Mouse (Mus musculus) cerebellum, adult 2 months (tissue): Measurements from ENCODE around the gene Wwc2.

ENCODE experiments used
- CTCF ChIP-seq: fragments of 200-500 bp; IDR thresholded peaks from 2 replicates; pipeline ENCODE4 v1.5.1; 2011; ENCODE audit warnings: low read depth, mild to moderate bottlenecking, control low read depth, low read length, moderate library complexity, borderline replicate concordance; ENCODE audit not compliant: insufficient read depth
- POLR2A ChIP-seq: fragments of 200-500 bp; IDR thresholded peaks from 2 replicates; pipeline ENCODE4 v1.6.1; 2011; ENCODE audit warnings: low read length, control low read depth, borderline replicate concordance; ENCODE audit not compliant: insufficient read depth

GRCm38 (mm10) chr8:47989655-47990385, 904 bp downstream of the Wwc2 start:
- no peak for TF ChIP-seq CTCF
- TF ChIP-seq POLR2A = no peak
